Mouse (Mus musculus) stomach, embryonic 16.5 days (tissue): Measurements from ENCODE around the gene Zfp609. TPM values are rescaled to one million over a fixed set of nuclear protein-coding genes. Genes with fewer than 3 reads are reported as not detected.

Experiments
- ATAC-seq: fragments of 200-750 bp; cut with Nextera tagmentation; 2 replicates; pipeline ENCODE4 v1.8.0; 2017; ENCODE audit warnings: moderate number of reproducible peaks, moderate TSS enrichment; ENCODE audit not compliant: insufficient read depth, low FRiP score
- H3K27ac ChIP-seq: fragments of 300-500 bp; sonication (generic); 2 replicates; pipeline ENCODE4 v1.5.1; 2014; ENCODE audit warnings: low read length
- H3K27me3 ChIP-seq: fragments of 300-500 bp; sonication (generic); 2 replicates; pipeline ENCODE4 v1.6.1; 2014; ENCODE audit warnings: low read length, control low read depth, mixed read lengths; ENCODE audit not compliant: control insufficient read depth, insufficient read depth
- H3K36me3 ChIP-seq: fragments of 300-500 bp; sonication (generic); 2 replicates; pipeline ENCODE4 v1.6.1; 2014; ENCODE audit warnings: low read length; ENCODE audit not compliant: control insufficient read depth, insufficient read depth
- H3K4me1 ChIP-seq: fragments of 300-500 bp; sonication (generic); 2 replicates; pipeline ENCODE4 v1.6.1; 2014; ENCODE audit warnings: low read length, control low read depth, mixed read lengths; ENCODE audit not compliant: control insufficient read depth, insufficient read depth
- H3K4me2 ChIP-seq: fragments of 300-500 bp; sonication (generic); 2 replicates; pipeline ENCODE4 v1.6.1; 2014; ENCODE audit warnings: low read depth, low read length, mixed read lengths
- H3K4me3 ChIP-seq: fragments of 300-500 bp; sonication (generic); replicated peaks from 2 replicates; pipeline ENCODE4 v1.5.1; 2014; ENCODE audit warnings: mild to moderate bottlenecking, low read length
- H3K9ac ChIP-seq: fragments of 300-500 bp; sonication (generic); 2 replicates; pipeline ENCODE4 v1.6.1; 2014; ENCODE audit warnings: low read length
- H3K9me3 ChIP-seq: fragments of 300-500 bp; sonication (generic); replicated peaks from 2 replicates; pipeline ENCODE4 v1.6.1; 2016; ENCODE audit warnings: low read length, control low read depth; ENCODE audit not compliant: control insufficient read depth
- WGBS: fragments of 180-500 bp; shearing (Covaris S2); extraction: QIAGEN DNeasy Blood & Tissue Kit; methylation state at CpG from one replicate; pipeline ENCODE4 v1.1.7; 2014; 5-methylcytosine and 5-hydroxymethylcytosine counted together
- polyA plus RNA-seq: library from polyadenylated mRNA; unstranded; fragments of >200 nt; fragmentation: Nextera tagmentation; extraction: Ambion mirVana; gene quantifications from 2 replicates; pipeline ENCODE4 v1.2.1, GENCODE M21; 2015

Gene Zfp609
- polyA plus RNA-seq, 1 experiment from 2014 or later, result 5.0 TPM

DNA sequence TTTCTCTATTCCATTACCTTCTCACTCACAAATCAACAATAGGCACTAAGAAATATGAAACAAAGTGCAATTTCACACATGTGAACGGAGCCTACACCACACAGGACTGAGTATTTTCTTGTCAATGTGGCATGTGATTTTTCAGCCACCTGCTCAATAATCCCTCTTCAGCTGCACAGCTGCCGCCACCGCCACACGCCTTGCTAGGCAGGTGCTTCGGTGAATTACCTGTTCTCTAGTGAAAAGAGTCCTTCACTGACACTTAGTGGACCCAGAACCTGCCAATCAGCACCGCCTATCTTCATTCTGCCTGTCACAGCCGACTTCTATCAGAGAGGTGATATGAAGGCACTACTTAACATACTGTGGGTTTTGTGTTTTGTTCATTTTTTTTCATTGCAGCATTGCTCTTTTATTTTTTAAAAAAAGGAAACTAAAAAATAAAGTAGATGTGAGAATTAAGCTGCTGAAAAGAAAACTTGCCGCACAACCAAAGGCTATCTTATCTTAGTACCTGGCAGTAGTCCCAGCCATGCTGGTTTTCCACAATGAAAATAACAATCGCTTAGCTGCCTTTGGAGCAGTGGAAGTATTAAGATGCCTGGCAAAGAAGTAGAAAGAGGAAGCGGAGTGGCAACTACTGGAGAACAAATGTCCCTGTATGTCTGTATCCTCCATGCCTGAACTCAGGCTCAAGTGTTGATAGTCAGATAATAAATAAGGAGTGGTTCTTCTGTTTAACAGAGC lies 3.5 kb downstream of the Zfp609 start:
- H3K9me3 ChIP-seq, result no peaks in the 10 kb centered on the region
- no peak overlapping the region for H3K4me3 ChIP-seq
- no peaks in the 10 kb centered on the region for H3K27me3 ChIP-seq
- no peak overlapping the region for H3K9ac ChIP-seq
- H3K4me2 ChIP-seq, result peak overlapping the region; percentile 25
- peaks cover 31% of the 10 kb centered on the region for H3K4me1 ChIP-seq
- no peak for ATAC-seq
- no peaks in the 10 kb centered on the region for H3K36me3 ChIP-seq
- H3K27ac ChIP-seq, result peak overlapping the region; percentile 66
- 46% methylated on average over 10 of the region's 10 CpGs for WGBS

DNA sequence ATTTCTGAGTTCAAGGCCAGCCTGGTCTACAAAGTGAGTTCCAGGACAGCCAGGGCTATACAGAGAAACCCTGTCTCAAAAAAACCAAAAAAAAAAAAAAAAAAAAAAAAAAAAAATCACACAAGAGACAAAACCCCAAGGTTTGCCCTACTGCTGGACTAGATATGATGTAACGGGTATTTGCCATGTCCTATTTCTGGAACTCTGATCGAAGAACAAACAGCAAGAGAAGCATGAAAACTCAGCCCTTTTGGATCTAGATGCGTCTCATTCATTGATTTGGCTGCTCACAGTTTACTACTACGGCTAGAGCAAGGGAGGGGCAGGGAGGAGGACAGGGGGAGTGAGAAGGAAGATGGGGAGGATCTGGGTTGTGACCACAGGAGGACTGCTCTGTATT lies 5.4 kb downstream of the Zfp609 start:
- WGBS, result 78% methylated on average over 4 of the region's 4 CpGs
- Histone ChIP-seq H3K9me3 (no peaks in the 10 kb centered on the region), H3K4me1 (peaks cover 25% of the 10 kb centered on the region)

DNA sequence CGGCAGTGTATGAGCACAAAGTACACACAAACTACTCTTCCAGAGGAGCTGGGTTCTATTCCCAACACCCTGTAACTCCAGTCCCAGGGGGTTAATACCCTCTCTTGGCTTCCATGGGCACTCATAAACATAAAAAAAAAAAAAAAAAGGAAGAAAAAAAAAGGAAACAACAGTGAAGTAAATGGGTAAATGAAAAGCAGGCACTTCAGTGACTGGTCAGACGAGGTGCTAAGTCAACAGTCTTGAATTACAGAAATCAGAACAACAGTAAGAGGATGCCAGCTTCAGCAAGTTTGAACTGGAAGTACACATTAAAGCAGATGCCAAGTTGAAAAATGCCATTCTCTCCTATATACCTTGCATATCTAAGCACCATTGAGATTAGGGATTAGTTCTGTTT lies 7.1 kb downstream of the Zfp609 start:
- no peak for ATAC-seq
- H3K9me3 ChIP-seq, result no peaks in the 10 kb centered on the region
- H3K4me3 ChIP-seq, result no peak overlapping the region
- no peak overlapping the region for H3K4me2 ChIP-seq
- H3K9ac ChIP-seq, result no peak overlapping the region
- H3K36me3 ChIP-seq, result no peaks in the 10 kb centered on the region; the same call in 1 of the 2 replicates
- H3K27ac ChIP-seq, result peak overlapping the region; percentile 57
- no peaks in the 10 kb centered on the region for H3K27me3 ChIP-seq
- H3K4me1 ChIP-seq, result 0 out of 2 replicates have a peak, but pooled peaks cover 17% of the 10 kb centered on the region
- WGBS, result 59% methylated on average over 2 of the region's 2 CpGs

More for the DNA sequence above, 5.4 kb downstream of the Zfp609 start:
- no peak overlapping the region for H3K9ac ChIP-seq
- H3K4me2 ChIP-seq, result no peak overlapping the region
- ATAC-seq, result no peak
- H3K27ac ChIP-seq, result no peak overlapping the region
- no peaks in the 10 kb centered on the region for H3K36me3 ChIP-seq
- H3K4me3 ChIP-seq, result no peak overlapping the region
- H3K27me3 ChIP-seq, result no peaks in the 10 kb centered on the region

DNA sequence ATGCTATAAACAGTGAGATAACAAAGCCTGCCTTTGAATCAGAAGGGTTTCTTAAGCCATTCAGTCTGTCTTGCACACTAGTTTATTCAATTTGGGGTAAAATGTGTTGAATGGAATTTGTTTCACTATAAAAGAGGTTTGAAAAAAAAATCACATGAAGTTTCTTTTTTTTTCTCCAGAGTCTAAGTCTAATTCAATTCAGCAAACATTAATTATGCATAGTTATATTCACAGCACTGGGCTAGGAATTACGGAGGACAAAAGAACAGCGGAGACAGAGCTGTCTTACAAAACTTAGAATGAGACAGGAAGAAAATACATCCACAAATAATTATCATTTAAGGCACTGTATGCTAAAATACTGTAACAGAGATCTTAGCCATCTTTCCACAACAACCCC lies 9.0 kb downstream of the Zfp609 start:
- WGBS, result 81% methylated on average over 2 of the region's 2 CpGs
- 0 out of 2 replicates have a peak, but pooled peaks cover 6% of the 10 kb centered on the region for H3K4me1 ChIP-seq
- no peak overlapping the region for H3K9ac ChIP-seq
- no peak for ATAC-seq
- no peak overlapping the region for H3K27ac ChIP-seq
- no peaks in the 10 kb centered on the region; the same call in 1 of the 2 replicates for H3K36me3 ChIP-seq
- H3K4me2 ChIP-seq, result no peak overlapping the region
- no peaks in the 10 kb centered on the region for H3K27me3 ChIP-seq
- no peaks in the 10 kb centered on the region for H3K9me3 ChIP-seq
- no peak overlapping the region for H3K4me3 ChIP-seq

DNA sequence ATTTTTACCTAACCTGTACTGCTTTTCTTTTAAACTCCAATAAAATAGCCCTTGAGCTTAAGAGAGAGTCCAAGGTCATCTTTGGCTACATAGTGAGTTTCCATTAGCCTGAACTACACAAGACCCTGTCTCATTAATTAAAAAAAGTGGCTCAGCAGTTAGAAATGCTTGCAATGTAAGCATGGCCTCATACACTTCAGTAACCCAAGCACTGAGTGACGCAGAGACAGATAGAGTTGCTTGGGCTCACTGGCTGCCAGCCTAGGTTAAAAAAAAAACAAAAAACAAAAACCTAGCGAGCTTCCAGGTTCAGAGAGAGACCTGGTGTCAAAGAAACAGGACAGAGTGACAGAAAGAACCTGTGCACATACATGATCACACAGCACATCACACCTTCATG lies 14.5 kb downstream of the Zfp609 start:
- no peak for ATAC-seq
- no peak overlapping the region for H3K27ac ChIP-seq
- no peak overlapping the region for H3K4me2 ChIP-seq
- WGBS, result 44% methylated on average over 2 of the region's 2 CpGs
- peaks cover 7% of the 10 kb centered on the region; the same call in 1 of the 2 replicates for H3K4me1 ChIP-seq
- no peaks in the 10 kb centered on the region for H3K9me3 ChIP-seq
- H3K9ac ChIP-seq, result no peak overlapping the region
- H3K27me3 ChIP-seq, result no peaks in the 10 kb centered on the region
- no peak overlapping the region for H3K4me3 ChIP-seq
- H3K36me3 ChIP-seq, result no peaks in the 10 kb centered on the region; the same call in 1 of the 2 replicates

DNA sequence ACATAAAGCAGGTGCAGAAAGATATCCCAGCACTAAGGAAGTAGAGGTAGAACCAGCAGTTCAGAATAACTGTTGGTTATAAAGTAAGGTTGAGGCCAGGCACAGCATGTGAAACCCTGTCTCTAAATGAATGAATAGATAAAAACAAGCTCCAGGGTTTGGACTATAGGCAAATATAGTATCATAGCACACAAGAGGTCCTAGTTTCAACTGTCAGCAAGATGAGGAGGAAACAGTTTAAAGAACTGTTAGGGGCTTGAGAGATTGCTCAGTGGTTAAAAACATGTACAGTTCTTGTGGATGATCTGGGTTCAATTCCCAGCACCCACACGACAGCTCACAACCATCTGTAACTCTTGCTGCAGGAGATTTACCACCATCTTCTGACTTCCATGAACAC lies 15.6 kb downstream of the Zfp609 start:
- Histone ChIP-seq H3K4me3 (no peak overlapping the region), H3K4me1 (peaks cover 7% of the 10 kb centered on the region; the same call in 1 of the 2 replicates), H3K36me3 (no peaks in the 10 kb centered on the region; the same call in 1 of the 2 replicates), H3K27ac (no peak overlapping the region), H3K4me2 (no peak overlapping the region), H3K9ac (no peak overlapping the region), H3K9me3 (no peaks in the 10 kb centered on the region), H3K27me3 (no peaks in the 10 kb centered on the region)
- no peak for ATAC-seq
- WGBS, result 80% methylated on average over 1 of the region's 1 CpGs

DNA sequence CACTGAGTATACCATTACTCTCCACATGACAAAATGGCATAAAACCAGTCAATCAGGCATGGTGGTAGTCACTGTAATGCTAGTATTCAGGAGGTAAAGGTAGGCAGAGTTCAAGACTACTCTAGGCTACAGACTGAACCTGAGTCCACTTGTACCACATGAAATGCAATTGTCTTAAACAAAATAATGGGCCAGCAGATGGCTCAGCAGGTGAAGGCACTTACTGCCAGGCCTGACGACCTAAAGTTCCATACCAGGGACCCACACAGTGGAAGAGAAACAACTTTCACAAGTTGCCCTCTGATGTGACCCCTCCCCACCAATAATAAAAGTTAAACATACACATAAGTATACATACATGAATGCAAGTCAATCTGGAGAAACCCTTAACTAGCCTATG lies 19.5 kb downstream of the Zfp609 start:
- Histone ChIP-seq H3K36me3 (no peaks in the 10 kb centered on the region), H3K4me2 (no peak overlapping the region), H3K27me3 (no peaks in the 10 kb centered on the region), H3K9ac (no peak overlapping the region), H3K9me3 (no peaks in the 10 kb centered on the region), H3K27ac (no peak overlapping the region), H3K4me1 (peaks cover 3% of the 10 kb centered on the region; the same call in 1 of the 2 replicates), H3K4me3 (no peak overlapping the region)
- 64% methylated on average over 1 of the region's 1 CpGs for WGBS
- ATAC-seq, result no peak

DNA sequence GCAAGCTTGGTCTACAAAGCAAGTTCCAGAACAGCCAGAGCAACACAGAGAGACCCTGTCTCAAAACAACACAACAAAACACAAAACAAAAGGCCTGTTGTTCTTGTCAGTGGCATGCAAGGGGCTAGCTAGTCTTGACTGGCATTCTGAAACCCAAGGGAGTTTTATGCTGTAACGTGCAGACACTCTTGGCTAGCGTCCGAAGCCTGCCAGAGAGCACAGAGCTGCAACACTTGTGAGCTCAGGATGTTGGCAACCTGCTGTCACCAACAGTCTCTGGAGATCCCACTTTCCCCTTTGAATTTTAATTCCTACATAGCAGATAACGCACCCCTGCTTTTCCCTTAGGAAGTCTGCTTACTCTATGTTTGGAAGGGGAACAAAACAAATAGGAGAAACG lies 20.1 kb downstream of the Zfp609 start:
- H3K4me2 ChIP-seq, result no peak overlapping the region
- H3K36me3 ChIP-seq, result no peaks in the 10 kb centered on the region
- H3K9me3 ChIP-seq, result no peaks in the 10 kb centered on the region
- 70% methylated on average over 5 of the region's 5 CpGs for WGBS
- no peak overlapping the region for H3K9ac ChIP-seq
- no peaks in the 10 kb centered on the region for H3K27me3 ChIP-seq
- H3K4me3 ChIP-seq, result no peak overlapping the region
- no peaks in the 10 kb centered on the region for H3K4me1 ChIP-seq
- no peak for ATAC-seq
- no peak overlapping the region for H3K27ac ChIP-seq

DNA sequence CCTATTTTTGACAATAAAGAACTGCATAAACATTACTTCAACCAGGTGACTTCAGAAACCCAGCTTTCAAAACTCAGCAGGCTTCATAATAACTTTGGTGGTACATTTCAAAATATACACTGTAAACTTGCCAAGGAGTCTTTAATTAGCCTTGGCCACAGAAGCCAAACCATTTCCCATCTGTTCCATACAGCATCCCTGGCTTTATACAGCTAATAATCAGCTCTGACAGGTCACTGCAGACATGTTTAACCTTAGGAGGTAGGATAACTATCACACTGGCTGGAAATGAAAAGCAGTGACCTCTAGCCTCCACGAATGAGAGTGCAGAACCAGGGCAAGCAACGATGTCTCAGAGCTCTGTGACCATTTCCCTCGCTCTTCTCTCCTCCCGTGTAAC lies 27.6 kb downstream of the Zfp609 start:
- 76% methylated on average over 4 of the region's 4 CpGs for WGBS
- no peak overlapping the region for H3K9ac ChIP-seq
- no peak overlapping the region for H3K27ac ChIP-seq

More for the DNA sequence above, 27.6 kb downstream of the Zfp609 start:
- Histone ChIP-seq H3K4me3 (no peak overlapping the region), H3K27me3 (no peaks in the 10 kb centered on the region), H3K4me1 (no peaks in the 10 kb centered on the region), H3K4me2 (no peak overlapping the region), H3K36me3 (no peaks in the 10 kb centered on the region), H3K9me3 (no peaks in the 10 kb centered on the region)
- no peak for ATAC-seq
